Mouse (Mus musculus) A20 (cell line): ENCODE results near the gene Gpm6a.

Experiments
- DNase-seq: peaks from one replicate; pipeline ENCODE4 v3.0.0-alpha.2; 2011; ENCODE audit warnings: low read depth, low spot score

Gene Gpm6a

DNA sequence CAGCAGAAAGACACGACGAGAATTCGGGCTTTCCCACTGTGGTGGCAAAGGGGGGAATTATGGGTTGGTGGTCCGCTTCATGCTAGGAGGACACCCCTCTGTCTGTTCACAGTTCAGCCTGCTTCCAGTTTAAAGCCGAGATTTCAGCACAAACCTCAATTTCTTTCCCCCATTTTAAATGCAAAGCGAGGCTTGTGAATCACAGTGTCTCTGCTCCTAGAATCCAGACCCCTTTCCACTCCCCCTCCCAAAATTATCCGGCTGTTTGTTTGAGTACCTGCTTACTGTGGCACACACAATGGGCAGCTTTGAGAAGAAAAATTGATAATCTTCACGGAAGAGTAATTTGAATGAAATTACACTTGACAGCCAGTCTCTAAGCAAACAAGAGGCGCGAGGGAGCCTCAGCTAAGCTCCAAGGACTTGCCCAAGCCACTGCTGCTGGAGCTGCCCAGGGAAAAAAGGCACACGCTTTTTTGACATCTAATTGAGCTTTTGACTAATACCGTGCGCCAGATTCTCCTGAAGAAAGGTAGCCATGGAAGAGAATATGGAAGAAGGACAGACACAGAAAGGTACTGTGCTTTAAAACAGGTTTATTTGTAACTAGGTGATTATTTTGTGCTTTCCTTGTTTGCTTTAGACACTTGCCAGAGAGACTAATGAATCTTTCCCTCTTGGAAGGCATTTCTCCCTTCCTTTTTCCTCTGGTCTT, at the start of gene Gpm6a:
TSS of gene Gpm6a (plus strand) at position 103 of the 715 bp plus-strand sequence.
- no peak for DNase-seq

DNA sequence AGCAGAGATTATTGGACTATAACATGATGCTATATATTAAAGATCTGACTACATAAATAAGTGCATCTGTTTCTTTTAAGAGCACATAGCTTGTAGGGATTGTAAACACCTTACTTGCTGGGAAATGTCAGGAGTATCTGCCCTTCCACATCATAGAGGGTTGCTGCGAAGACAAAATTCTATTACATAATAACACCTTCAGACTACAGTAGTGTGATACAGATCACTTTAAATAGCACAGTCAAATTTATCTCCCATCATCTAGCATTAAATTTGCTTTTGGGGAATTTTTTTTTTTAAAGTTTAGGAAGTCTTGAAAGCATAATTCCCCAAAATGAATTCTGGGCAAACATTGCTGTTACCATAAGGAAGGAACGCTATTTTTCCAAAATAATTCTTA, 41.8 kb upstream of the Gpm6a start:
- no peak for DNase-seq

DNA sequence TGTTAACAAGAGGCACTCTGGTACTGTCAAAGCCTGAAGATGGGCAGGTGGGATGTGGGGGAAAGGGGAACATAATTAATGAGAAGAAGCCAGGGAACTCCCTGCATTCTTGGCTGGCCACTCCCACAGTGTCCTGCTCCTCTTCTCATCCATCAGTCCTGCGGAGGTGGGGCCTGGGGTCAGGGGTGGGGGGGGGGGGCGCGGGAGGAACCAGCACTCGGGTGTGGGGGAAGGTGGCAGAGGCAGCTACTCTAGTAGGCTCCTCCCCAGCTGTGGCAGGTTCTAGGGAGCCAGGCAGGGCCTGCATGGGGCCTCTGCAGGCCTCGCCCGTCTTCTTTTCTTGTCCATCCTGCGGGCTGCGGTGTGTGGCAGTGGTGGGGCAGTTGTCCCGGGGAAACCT, 36.9 kb upstream of the Gpm6a start:
- DNase-seq, result no peak

DNA sequence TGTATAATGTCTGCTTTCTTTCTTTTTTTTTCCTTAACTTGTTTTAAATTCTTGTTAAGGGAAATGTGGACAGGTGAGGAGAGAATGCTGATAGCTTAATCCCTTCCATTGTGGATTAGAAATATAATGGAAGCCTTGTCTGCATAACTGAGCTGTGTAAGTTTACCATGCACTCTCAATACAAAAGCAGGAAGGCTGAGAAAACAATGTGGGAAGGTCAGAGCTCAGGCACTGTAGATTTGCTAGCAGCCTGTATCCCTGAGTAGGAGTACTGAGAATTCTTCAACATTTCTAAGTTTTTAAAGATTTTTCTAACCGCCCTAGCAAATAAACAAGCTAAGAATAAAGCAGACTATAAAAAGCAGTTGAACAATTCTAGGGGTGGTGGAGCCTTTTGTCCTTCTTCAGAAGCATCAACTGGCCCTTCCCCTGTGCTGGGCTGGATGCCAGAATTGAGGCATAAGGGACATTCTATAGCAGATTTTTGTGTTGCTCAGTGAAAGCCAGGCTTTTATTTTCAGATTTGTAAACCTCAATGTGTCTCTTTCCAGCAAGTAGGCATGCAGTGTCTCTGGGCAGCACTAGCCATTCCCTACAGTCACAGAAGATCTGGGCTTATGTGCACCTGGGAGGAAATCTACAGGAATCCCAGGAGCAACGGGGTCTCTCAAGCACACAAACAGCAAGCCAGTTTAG, 32.3 kb upstream of the Gpm6a start:
- no peak for DNase-seq

DNA sequence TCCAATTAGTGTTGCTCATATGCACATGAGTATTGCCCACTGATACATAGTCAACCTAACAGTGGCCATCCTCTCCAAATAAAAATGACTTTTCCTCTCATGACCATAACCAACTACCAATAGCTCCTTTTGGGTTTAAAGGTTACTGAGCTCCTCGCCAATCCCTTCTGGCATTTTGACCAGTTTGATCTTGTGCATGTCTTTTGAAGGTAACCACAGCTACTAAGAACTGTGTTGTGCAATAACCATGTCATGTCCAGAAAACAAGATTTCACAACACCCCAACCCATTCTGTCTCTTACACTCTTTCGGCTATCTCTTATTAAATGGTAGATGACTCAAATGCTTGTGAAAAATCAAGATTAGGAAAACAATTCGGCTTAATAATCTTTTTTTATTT, 29.7 kb upstream of the Gpm6a start:
- DNase-seq, result no peak

DNA sequence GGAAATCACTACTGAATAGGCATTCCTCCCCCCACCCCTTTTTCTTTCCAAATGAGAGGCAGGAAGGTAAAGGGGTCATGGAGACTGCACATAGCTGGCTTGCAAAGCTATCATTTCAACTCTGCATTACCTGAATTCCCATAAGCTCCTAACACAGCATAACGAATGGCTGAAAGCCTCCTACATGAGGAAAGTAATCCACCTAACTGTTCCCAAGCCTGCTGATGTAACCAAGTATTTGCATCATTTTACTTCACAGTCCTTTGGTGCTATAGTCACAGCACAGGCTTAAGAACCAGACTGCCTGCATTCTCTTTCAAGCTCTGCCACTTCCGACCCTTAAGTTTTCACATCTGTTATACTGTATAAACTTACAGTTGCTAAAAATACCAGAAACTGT, 22.3 kb upstream of the Gpm6a start:
- DNase-seq, result no peak

DNA sequence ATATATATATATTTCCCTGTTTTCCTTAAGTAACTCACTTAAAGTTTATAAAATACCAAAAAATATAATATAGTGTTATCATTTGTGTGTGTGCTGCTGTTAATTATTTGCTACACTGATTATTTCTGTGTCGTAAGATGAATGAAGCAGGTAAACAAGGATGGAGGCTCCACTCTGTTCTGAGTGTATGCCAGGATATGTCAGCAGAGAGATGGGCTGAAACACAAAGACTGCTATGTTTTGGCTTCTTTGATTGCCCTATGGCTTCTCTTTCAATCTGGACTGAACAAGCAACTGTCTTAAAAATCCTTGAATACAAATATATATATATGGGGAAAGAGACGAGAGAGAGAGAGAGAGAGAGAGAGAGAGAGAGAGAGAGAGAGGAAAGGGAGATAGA, 1.3 kb upstream of the Gpm6a start:
- DNase-seq, result no peak

DNA sequence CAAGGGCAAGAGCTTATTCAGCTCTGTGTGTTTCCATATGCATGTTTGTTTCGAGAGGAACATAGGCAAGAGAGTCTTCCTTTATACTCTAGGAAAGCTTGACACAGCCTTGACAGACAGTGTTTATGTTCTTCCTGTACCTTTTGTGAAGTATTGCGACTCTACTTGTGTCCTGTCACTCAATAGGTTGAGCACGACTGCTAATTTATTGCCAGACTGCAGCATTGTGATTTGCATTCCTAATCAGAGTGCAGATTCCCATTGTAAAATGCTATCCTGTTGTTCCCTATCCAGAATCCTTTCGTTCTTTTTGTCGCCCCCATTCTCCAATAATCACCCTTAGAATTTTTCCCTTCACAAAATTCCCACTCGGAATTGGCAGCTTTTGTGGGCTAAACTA, 613 bp upstream of the Gpm6a start:
- DNase-seq, result no peak

DNA sequence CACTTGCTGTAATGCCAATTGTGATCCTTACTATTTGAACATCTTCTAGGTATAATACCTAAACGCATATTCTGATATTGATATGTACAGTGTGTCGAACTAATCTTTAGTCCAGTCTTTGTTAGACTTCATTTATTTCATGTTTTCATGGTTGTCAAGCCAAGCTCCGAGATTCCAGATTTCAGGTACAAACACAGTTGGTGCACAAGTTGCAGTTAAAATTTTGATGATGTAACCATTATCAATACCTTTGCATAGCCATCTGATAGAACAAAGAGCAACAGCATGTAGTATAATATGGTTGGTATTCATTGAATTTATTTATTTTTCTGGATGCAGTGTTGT, 785 bp downstream of the Gpm6a start:
- DNase-seq, result no peak

DNA sequence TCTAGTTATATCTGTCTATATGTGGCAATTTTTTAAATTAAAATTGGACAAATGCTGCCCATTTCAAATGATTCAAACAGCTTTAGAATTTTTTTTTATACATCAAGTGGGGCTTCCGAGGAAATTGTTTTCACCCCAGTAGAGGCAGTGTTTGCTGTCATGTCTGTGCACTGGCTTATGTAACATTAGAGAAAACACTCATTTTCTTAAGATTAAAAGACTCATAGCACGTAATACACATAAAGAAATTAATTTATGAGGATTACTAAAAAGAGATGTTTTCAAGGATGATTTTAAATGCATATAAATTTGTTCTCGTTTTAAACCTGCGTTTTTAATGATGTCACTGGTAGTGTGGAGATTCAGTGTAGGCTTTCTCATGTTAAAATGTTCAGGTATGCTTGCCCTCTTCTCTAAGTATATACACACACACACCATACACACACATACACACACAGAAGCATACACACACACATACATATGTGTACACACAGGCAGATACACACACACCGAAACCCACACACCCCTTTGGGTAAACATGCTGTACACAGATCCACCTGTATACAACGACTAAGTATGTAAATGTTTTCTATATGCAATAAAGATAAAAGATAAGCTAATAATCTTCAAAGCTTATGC, 1.4 kb downstream of the Gpm6a start:
- DNase-seq, result no peak

DNA sequence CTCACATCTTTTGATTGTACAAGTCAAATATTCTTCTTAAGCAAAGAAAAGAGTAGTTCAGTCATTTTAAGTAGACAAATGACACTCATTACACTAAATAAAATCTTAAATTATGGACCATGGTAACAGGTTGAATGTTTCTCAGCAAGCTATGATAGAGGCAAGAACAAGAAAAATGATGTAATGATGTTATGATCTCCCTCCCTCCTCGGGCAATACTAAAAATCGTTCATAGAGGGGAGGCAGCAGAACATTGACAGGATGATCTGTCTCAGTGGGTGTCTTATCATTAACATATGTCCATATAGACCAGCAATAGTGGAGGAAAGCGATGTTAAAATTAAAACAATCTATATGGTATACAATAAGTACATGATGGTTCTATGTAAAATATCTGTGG, 2.1 kb downstream of the Gpm6a start:
- no peak for DNase-seq

DNA sequence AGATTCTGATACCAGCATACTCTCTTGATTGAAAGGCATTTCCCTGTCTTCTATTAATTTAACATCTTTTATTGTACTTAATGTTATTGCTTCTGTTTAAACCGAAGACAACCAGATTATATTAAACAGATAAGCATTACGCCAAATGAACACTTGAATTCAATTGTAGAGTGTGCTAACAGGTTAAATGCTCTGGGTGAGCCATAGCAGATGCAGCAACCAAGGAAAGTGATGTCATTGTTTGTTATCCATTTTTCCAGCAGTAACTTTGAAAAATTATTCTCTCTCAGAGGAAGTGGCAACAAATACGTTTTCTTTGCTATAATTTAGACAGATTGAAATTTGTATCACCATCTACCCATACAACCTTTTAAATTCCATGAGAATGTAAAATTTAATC, 2.9 kb downstream of the Gpm6a start:
- no peak for DNase-seq

DNA sequence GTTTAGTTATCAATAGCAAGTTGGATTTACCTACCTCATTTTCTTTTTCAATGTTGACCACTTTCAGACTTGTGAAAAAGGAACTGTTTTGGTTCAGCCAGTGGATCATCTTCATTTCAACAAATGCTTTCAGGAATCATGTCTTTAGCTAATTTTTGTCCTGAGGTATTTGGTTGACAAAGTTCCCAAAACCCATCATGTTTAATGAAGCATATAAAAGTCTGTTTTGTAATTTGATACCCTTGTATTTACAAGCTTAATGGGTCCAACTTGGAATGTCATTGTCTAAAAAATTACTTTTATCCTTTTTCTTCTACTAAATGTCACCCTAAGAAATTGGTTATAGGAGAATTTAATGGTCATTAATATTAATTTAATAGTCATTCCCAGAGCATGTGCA, 6.9 kb downstream of the Gpm6a start:
- no peak for DNase-seq

DNA sequence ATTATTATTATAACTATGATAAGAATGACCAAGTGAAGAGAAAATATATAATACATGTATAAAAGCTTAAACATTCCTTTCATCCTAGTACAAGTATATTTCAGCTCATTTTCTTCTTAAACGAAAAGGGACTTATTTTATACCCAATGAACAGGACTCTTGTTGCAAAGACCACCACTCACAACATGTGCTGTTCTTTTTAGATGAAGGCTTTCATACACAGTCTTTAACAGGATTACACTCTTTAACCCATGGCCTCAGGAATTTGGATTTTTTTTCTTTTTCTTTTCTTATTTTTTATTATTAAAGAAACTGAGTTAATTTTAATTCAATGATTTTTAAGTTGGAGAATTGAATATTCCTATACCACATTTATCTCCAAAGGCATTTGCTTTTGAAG, 20.4 kb downstream of the Gpm6a start:
- no peak for DNase-seq

DNA sequence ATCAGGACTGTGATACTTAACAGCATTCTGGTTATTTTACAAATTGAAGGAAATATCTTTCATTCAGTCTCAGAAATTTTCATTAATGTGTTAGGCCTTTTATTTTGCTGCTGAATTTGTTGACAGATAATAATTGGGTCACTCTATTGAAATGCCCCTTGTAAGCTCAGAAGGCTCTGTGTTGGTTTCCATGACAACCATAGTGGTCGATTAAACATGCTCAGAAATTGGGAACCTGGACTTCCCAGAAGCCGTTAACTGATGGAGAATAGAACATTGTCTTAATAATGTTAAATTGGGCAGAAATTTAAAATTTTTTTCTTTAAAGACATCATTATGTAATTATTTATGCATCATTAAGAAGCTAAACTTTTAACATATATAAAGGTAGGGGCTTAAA, 20.9 kb downstream of the Gpm6a start:
- DNase-seq, result no peak

DNA sequence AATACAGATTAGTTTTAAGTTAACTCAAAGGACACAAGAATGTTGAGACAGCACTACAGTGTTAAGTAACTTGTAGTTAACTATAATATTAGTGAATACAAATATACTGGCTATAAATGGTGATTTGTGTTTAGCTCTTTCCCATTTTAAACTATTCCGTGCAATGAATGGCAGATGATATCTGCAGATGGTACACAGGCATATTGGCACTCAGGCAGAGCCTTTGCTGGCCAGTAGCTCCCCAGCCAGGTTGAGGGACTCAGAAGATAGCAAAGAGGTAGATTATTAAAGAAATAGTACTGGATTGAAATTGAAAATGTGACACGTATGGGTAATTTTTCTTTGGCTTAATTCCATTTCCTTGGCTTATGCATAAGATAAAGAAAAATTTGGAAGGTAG, 21.3 kb downstream of the Gpm6a start:
- DNase-seq, result no peak

DNA sequence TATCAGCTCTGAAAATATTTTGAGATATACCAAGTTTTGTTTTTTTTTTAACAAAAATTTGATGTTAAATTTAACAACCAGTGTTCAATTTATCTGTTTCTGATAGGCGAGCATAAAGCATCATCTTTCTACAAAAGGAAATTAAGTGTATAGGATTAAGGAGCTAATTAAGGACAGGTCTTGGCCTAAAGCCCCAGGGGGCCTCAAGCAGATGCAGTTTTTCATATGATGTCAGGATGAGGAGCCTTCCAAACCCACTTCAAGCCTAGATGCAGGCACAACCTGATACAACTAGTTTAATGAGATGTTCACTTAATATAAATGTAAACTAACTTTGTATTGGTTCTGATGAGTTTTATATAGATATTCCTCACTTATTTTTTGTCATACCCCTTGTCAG, 22.0 kb downstream of the Gpm6a start:
- DNase-seq, result no peak

DNA sequence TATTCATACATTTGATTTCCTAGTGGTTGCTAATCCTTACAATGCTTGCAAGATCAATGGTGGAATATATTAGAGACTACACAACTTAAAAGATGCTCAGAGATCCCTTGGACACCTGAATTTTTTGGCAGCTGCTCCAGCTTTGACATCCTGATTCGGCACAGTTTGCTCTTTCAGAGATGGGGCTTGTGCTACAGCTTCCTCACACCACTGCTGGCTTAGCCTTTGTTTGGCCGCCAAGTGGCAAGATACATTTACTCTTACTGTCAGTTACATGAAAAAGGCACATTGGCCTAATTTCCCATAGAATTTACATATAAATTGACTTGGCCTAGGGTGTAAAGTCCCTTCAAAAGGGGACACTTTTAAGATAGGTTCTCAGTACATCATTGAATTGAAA, 32.1 kb downstream of the Gpm6a start:
- no peak for DNase-seq

DNA sequence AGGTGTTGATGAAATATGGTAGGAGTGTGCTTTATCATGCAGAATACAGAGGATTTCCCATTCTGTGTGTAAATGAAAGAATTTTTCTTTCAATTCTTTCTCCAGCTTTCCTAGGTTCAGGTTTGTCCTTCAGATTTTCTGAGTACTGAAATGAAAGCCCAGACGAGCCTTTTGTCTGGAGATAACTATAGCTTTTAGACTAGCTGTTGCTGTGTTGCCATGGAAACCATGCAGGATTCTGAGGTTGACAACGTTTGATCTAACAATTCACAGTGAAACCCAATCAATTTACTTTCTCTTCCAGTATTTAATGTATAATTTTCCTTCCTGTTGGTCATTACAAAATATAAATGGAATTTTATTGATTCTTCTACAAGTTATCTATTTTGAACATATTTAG, 34.5 kb downstream of the Gpm6a start:
- DNase-seq, result no peak

DNA sequence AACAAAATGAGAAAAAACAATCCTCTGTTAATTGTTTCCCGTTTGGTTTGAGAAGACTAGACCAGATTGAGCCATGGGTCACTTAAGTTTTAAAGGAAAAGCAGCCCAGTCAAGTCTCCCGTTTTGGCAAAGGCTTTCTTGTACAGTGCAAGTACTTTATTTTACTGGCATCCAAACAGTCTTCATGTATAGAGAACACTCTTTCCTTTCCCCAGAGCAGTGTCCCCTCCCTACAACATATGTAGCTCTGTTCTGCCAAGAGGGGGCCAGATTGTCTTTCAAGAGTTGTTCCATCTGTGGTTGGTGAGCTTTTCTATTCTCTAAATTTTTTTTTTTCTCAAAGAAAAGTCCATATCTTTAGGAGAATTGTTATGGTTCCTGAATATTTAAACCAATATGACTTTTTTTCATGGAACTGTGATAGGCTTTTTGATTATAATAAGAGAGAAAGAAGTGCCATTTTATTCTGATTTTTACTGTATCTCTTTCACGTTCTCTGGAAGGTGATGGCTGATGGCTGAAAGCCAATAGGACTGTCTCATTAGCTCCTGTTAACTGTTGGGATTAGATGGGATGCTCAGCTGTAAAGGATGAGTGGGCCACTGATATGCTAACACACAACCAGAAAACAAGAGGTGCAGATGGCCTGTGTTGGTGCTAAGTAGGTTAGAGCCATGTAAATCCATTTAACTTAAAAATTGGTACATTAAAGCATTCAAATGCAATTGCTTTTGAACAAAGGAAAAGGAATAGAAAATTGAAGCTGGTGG, 37.4 kb downstream of the Gpm6a start:
- no peak for DNase-seq

DNA sequence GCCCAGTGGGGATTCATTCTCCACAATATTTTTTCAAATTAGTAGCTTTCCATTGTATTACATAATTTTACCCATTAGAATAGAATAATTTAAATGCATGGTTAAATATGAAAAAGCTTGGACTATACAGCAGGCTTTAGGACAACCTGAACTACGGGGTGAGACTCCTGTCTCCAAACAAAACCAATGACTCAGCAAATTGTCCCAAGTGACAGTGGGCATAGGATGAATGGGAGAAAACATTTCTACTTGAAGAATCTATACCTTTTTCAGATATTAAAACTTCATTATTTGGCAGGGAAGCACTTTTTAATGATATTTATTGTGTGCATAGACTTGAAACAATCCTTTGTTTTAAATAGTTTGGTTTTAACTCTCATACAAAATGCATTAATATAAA, 41.0 kb downstream of the Gpm6a start:
- DNase-seq, result no peak

DNA sequence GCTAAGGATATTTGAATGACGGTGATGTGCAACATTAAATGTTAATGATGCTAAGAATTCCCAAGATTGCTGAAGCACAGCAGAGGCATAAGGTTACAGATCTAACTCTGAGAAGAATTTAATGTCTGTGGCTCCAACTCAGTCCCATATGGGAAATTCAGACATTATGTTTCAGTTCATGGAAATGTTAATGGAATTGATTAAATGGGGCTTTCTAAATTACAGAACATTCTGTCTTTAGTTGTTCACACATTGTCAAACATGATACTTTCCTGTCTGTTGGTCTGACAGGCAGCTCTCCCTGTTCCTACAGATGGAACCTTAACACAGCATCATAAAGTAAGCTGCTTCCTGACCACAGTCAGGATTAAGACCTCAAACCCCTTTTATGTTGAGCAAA, 47.8 kb downstream of the Gpm6a start:
- no peak for DNase-seq

DNA sequence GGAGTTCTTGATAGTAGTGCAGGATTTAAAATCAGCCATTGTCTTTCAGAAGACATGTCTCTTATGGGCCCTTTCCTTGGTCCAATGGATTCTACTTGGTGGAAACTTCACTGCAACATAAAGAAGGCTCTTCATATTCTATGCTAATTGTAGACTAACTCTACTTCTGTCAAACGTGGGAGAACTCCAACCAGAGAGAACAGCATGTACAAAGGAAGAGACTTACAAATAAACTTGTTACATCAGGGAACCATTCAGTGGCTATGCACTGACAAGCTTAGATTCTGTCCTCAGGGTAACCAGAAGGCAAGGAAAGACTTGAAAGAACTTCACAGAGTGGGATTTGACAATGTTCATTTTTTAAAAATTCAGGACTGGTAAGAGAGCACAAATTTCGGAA, 48.3 kb downstream of the Gpm6a start:
- no peak for DNase-seq
